Mouse (Mus musculus): ENCODE measurements around the gene Kcnk7. TPM values are rescaled to one million over a fixed set of nuclear protein-coding genes. Genes with fewer than 3 reads are reported as not detected.

The Kcnk7 gene
- total RNA-seq, 2 experiments from 2014 or later, result not detected

DNA sequence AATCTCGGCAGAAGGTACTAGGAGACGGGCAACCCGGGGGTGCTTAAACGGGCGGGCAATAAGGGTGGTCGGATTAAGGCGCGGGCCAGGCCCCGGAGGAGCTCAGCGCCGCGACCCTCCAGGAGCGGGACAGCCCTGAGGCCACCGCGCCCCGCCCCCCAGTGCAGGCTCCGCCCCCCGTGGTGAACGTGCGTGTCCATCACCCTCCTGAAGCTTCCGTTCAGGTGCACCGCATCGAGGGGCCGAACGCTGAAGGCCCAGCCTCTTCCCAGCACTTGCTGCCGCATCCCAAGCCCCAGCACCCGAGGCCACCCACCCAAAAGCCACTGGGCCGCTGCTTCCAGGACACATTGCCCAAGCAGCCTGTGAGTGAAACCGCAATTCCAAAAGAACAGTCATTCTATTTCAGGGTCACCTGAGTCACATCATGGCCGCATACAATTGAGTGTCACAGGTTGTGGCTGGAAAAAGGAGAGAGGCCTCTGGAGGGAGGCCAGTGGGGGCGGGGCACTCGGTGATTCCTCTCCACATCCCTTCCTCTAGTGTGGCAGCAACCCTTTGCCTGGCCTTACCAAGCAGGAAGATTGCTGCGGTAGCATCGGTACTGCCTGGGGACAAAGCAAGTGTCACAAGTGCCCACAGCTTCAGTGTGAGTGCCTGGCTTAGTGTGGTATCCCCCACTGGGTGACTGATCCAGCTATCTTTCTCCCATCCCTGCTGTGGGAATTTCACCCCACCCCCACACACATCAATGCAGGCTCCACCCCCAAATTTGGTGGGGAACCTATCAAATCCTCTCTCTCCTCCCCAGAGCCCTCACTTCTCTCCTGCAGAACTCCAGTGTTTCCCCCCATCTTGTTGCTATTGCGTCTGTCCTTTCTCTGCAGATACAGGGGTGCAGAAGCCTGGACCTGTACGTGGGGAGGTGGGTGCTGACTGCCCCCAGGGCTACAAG, 41.9 kb downstream of the Kcnk7 start:
- no peak; the same call in 1 of the 2 replicates for ATAC-seq (replicated peaks; ENCODE audit: poor library complexity, severe bottlenecking)

- no peak for ATAC-seq (replicated peaks; ENCODE audit: poor library complexity, severe bottlenecking)
Measured at GRCm38 (mm10) chr19:5746907-5747363, 42.8 kb downstream of the Kcnk7 start.

- ATAC-seq (replicated peaks; ENCODE audit: poor library complexity, severe bottlenecking), result no peak
Measured at GRCm38 (mm10) chr19:5749476-5749875, 45.3 kb downstream of the Kcnk7 start.

- no peak for ATAC-seq (replicated peaks; ENCODE audit: poor library complexity, severe bottlenecking)
Measured at GRCm38 (mm10) chr19:5750951-5751350, 46.8 kb downstream of the Kcnk7 start.

DNA sequence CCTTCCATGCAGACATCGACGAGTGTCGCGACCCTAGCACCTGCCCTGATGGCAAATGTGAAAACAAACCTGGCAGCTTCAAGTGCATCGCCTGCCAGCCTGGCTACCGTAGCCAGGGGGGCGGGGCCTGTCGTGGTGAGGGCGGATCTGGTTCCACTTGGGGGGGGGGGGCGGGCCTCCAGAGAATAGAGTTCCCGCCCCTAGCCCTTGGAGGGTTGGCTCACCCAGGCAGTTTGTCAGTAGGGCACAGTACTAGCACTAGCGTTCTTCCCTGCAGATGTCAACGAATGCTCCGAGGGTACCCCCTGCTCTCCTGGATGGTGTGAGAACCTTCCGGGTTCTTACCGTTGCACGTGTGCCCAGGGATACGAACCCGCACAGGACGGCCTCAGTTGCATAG, 47.6 kb downstream of the Kcnk7 start:
- no peak for ATAC-seq (replicated peaks; ENCODE audit: poor library complexity, severe bottlenecking)

DNA sequence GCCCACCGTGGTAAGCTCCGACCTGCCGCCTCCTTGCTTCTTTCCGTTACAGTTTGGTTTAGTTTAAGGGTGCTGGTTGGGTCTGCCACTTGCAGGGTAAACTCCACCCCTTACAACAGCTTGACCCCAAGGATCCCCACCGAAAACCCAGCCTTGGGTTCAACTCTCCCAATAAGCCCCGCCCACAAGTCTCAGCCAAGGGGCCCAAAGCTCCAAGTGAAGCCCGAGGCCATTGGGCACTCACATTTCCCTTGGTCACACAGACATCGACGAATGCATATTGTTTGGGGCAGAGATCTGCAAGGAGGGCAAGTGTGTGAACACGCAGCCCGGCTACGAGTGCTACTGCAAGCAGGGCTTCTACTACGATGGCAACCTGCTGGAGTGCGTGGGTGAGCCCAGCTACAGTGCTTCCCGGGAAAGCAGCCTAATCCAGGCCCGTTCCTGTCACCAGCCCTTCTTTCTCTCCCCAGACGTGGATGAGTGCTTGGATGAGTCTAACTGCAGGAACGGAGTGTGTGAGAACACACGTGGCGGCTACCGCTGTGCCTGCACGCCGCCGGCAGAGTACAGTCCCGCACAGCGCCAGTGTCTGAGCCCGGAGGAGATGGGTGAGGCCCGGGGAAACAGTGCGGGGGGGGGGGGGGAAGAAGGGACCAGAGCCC, 52.3 kb downstream of the Kcnk7 start:
- ATAC-seq (replicated peaks; ENCODE audit: poor library complexity, severe bottlenecking), result no peak

Other genes starting within 250 kb of the Kcnk7 start
- 0.68 and 1.9 TPM in 2 replicates for gene Ccdc85b, start 246.5 kb upstream of the Kcnk7 start, total RNA-seq (2014; fragmentation: Nextera tagmentation)
- gene Ccdc85b, start 246.5 kb upstream of the Kcnk7 start, total RNA-seq (2017), result 2.5 and 4.1 TPM in 2 replicates
- 33.6 and 94.2 TPM in 2 replicates for gene Fibp, start 243.8 kb upstream of the Kcnk7 start, total RNA-seq (2014; fragmentation: Nextera tagmentation)
- 112 and 122 TPM in 2 replicates for gene Fibp, start 243.8 kb upstream of the Kcnk7 start, total RNA-seq (2017)
- gene Ctsw, start 235.9 kb upstream of the Kcnk7 start, total RNA-seq (2014; fragmentation: Nextera tagmentation), result 1.1 TPM in 1 of 2 replicates, not detected in the other
- not detected in 2 replicates for gene Ctsw, start 235.9 kb upstream of the Kcnk7 start, total RNA-seq (2017)
- gene Efemp2, start 230.4 kb upstream of the Kcnk7 start, total RNA-seq (2014; fragmentation: Nextera tagmentation), result not detected in 2 replicates
- gene Efemp2, start 230.4 kb upstream of the Kcnk7 start, total RNA-seq (2017), result 1.6 TPM in 1 of 2 replicates, not detected in the other
- 23.9 and 39.7 TPM in 2 replicates for gene Mus81, start 216.0 kb upstream of the Kcnk7 start, total RNA-seq (2014; fragmentation: Nextera tagmentation)
- gene Mus81, start 216.0 kb upstream of the Kcnk7 start, total RNA-seq (2017), result 9.4 and 13.5 TPM in 2 replicates
- 1,243 and 1,245 TPM in 2 replicates for gene Cfl1, start 213.9 kb upstream of the Kcnk7 start, total RNA-seq (2014; fragmentation: Nextera tagmentation)
- gene Cfl1, start 213.9 kb upstream of the Kcnk7 start, total RNA-seq (2017), result 1,162 and 1,185 TPM in 2 replicates
- 2.8 TPM in 1 of 2 replicates, not detected in the other for gene 1700020D05Rik, start 200.6 kb upstream of the Kcnk7 start, total RNA-seq (2014; fragmentation: Nextera tagmentation)
- gene 1700020D05Rik, start 200.6 kb upstream of the Kcnk7 start, total RNA-seq (2017), result not detected in 2 replicates
- gene Snx32, start 193.8 kb upstream of the Kcnk7 start, total RNA-seq (2014; fragmentation: Nextera tagmentation), result 4.9 and 5.7 TPM in 2 replicates
- gene Snx32, start 193.8 kb upstream of the Kcnk7 start, total RNA-seq (2017), result 1.1 and 1.7 TPM in 2 replicates
- gene Ovol1, start 143.7 kb upstream of the Kcnk7 start, total RNA-seq (2014; fragmentation: Nextera tagmentation), result not detected in 2 replicates
- gene Ovol1, start 143.7 kb upstream of the Kcnk7 start, total RNA-seq (2017), result not detected in 2 replicates
- 5.7 and 17.5 TPM in 2 replicates for gene Ap5b1, start 136.3 kb upstream of the Kcnk7 start, total RNA-seq (2014; fragmentation: Nextera tagmentation)
- 7.5 and 10.4 TPM in 2 replicates for gene Ap5b1, start 136.3 kb upstream of the Kcnk7 start, total RNA-seq (2017)
- 78.4 and 114 TPM in 2 replicates for gene Rnaseh2c, start 102.5 kb upstream of the Kcnk7 start, total RNA-seq (2014; fragmentation: Nextera tagmentation)
- 37.7 and 140 TPM in 2 replicates for gene Rnaseh2c, start 102.5 kb upstream of the Kcnk7 start, total RNA-seq (2017)
- 27.9 and 52.2 TPM in 2 replicates for gene Kat5, start 94.1 kb upstream of the Kcnk7 start, total RNA-seq (2014; fragmentation: Nextera tagmentation)
- 60.2 and 82.3 TPM in 2 replicates for gene Kat5, start 94.1 kb upstream of the Kcnk7 start, total RNA-seq (2017)
- 37.1 and 46.4 TPM in 2 replicates for gene Rela, start 66.9 kb upstream of the Kcnk7 start, total RNA-seq (2014; fragmentation: Nextera tagmentation)
- 25.4 and 31.7 TPM in 2 replicates for gene Rela, start 66.9 kb upstream of the Kcnk7 start, total RNA-seq (2017)
- 56.8 and 65.9 TPM in 2 replicates for gene Sipa1, start 40.7 kb upstream of the Kcnk7 start, total RNA-seq (2014; fragmentation: Nextera tagmentation)
- gene Sipa1, start 40.7 kb upstream of the Kcnk7 start, total RNA-seq (2017), result 17.3 and 20.8 TPM in 2 replicates
- gene Map3k11, start 15.6 kb upstream of the Kcnk7 start, total RNA-seq (2014; fragmentation: Nextera tagmentation), result 23.0 and 30.4 TPM in 2 replicates
- gene Map3k11, start 15.6 kb upstream of the Kcnk7 start, total RNA-seq (2017), result 21.9 and 22.2 TPM in 2 replicates
- gene Pcnx3, start 15.5 kb upstream of the Kcnk7 start, total RNA-seq (2014; fragmentation: Nextera tagmentation), result 35.2 and 46.8 TPM in 2 replicates
- gene Pcnx3, start 15.5 kb upstream of the Kcnk7 start, total RNA-seq (2017), result 12.6 and 22.7 TPM in 2 replicates
- gene Ehbp1l1, start 21.9 kb downstream of the Kcnk7 start, total RNA-seq (2014; fragmentation: Nextera tagmentation), result 23.2 and 29.5 TPM in 2 replicates
- gene Ehbp1l1, start 21.9 kb downstream of the Kcnk7 start, total RNA-seq (2017), result 30.6 and 41.6 TPM in 2 replicates
- 37.4 and 41.7 TPM in 2 replicates for gene Fam89b, start 25.3 kb downstream of the Kcnk7 start, total RNA-seq (2014; fragmentation: Nextera tagmentation)
- gene Fam89b, start 25.3 kb downstream of the Kcnk7 start, total RNA-seq (2017), result 20.9 and 31.8 TPM in 2 replicates
- gene Ltbp3, start 36.5 kb downstream of the Kcnk7 start, total RNA-seq (2014; fragmentation: Nextera tagmentation), result 1.8 and 16.0 TPM in 2 replicates
- 3.7 and 3.9 TPM in 2 replicates for gene Ltbp3, start 36.5 kb downstream of the Kcnk7 start, total RNA-seq (2017)
- 40.9 and 47.7 TPM in 2 replicates for gene Scyl1, start 67.1 kb downstream of the Kcnk7 start, total RNA-seq (2014; fragmentation: Nextera tagmentation)
- 22.8 and 23.3 TPM in 2 replicates for gene Scyl1, start 67.1 kb downstream of the Kcnk7 start, total RNA-seq (2017)
- gene Frmd8, start 170.9 kb downstream of the Kcnk7 start, total RNA-seq (2014; fragmentation: Nextera tagmentation), result 17.9 and 25.4 TPM in 2 replicates
- gene Frmd8, start 170.9 kb downstream of the Kcnk7 start, total RNA-seq (2017), result 19.0 and 28.4 TPM in 2 replicates
- gene Slc25a45, start 173.4 kb downstream of the Kcnk7 start, total RNA-seq (2014; fragmentation: Nextera tagmentation), result 38.2 and 44.5 TPM in 2 replicates
- 35.5 and 35.6 TPM in 2 replicates for gene Slc25a45, start 173.4 kb downstream of the Kcnk7 start, total RNA-seq (2017)
- gene Tigd3, start 189.8 kb downstream of the Kcnk7 start, total RNA-seq (2014; fragmentation: Nextera tagmentation), result 1.1 and 2.5 TPM in 2 replicates
- gene Tigd3, start 189.8 kb downstream of the Kcnk7 start, total RNA-seq (2017), result 2.3 and 4.4 TPM in 2 replicates
- gene Dpf2, start 208.6 kb downstream of the Kcnk7 start, total RNA-seq (2014; fragmentation: Nextera tagmentation), result 97.3 and 126 TPM in 2 replicates
- gene Dpf2, start 208.6 kb downstream of the Kcnk7 start, total RNA-seq (2017), result 62.7 and 108 TPM in 2 replicates
- 0.23 TPM in 1 of 2 replicates, not detected in the other for gene Cdc42ep2, start 220.4 kb downstream of the Kcnk7 start, total RNA-seq (2014; fragmentation: Nextera tagmentation)
- not detected in 2 replicates for gene Cdc42ep2, start 220.4 kb downstream of the Kcnk7 start, total RNA-seq (2017)